Mouse (Mus musculus) left cerebral cortex, adult 2 months (tissue): ENCODE results near the gene Nup210. TPM values are rescaled to one million over a fixed set of nuclear protein-coding genes. Genes with fewer than 3 reads are reported as not detected.
A peak's percentile ranks its signal among the peaks of the same experiment; 100 is the strongest.
"Not testable (repeated sequence)": the region's sequence is repeated elsewhere in the genome, so short reads cannot be mapped to it uniquely, and the experiment has no call there.

ENCODE experiments used
- DNase-seq, 2 experiments: peaks; one replicate each; pipeline ENCODE4 v3.0.0; 2021 to 2022; ENCODE audit warnings: low spot score in 2 of 2, mixed read lengths in 1 of 2; ENCODE audit errors: extremely low spot score in 1 of 2
- H3K27ac ChIP-seq: fragments of 200-600 bp; 2 replicates; pipeline ENCODE4 v1.8.1; 2022
- H3K4me3 ChIP-seq: fragments of 200-600 bp; 2 replicates; pipeline ENCODE4 v1.8.1; 2022
- CTCF ChIP-seq: fragments of 200-600 bp; IDR thresholded peaks from 2 replicates; pipeline ENCODE4 v1.8.1; 2022; ENCODE audit warnings: antibody characterized with exemption, mild to moderate bottlenecking, moderate library complexity
- intact Hi-C: fragments of 180-260 bp; cut with DNase I; formaldehyde crosslinking; loops from one replicate; pipeline ENCODE4 v1.15.1; 2025
- total RNA-seq, 2 experiments: library from RNA; stranded (reverse); gene quantifications; 2 replicates each; pipeline ENCODE4 v1.2.3; 2021

The Nup210 gene
- total RNA-seq, 2 experiments from 2014 or later, result 23.5 to 24.5 TPM

DNA sequence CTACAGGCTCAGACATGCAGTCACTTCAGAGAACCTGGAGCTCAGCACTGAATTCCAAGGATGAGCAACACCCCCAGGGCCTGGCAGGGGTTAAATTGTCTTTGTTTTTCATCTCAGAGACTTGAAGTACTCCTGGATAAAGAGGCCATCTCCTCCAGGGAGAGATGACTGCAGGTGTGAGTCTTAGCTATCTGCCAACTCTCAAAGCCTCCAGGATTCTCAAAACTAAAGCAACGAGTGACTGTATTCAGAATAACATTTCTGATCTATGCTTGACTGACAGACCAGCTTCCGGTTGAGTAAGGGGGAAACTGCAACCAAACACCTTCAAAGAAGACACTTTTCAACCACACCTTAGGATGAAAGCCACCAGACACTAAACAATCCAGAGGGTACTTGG, 1.9 kb downstream of the Nup210 start:
- intact Hi-C loops, result loop anchor here (5.0 kb wide), 1 partner anchor 127 kb away; the partner anchor contains the start of gene Iqsec1
- Histone ChIP-seq H3K27ac (no peak overlapping the region), H3K4me3 (no peak overlapping the region)
- DNase-seq, result no peak
- no peak for TF ChIP-seq CTCF

DNA sequence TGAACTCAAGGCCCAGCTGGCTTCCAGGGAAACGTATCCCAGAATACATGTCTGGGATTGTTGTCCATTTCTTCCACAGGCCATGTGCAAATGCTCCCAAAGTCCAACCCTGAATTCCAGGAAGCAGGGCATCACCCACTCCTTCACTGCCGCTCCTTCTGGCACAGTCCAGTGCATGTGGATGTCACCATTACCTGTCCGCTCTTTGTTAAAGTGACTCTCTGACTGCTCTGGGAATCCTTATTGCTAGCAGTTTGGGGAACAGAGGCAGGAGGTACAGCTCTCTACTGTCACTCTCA, 4.7 kb downstream of the Nup210 start:
- DNase-seq, result no peak
- Histone ChIP-seq H3K27ac (no peak overlapping the region), H3K4me3 (no peak overlapping the region)
- no peak for TF ChIP-seq CTCF
- intact Hi-C loops, result no loop called here

DNA sequence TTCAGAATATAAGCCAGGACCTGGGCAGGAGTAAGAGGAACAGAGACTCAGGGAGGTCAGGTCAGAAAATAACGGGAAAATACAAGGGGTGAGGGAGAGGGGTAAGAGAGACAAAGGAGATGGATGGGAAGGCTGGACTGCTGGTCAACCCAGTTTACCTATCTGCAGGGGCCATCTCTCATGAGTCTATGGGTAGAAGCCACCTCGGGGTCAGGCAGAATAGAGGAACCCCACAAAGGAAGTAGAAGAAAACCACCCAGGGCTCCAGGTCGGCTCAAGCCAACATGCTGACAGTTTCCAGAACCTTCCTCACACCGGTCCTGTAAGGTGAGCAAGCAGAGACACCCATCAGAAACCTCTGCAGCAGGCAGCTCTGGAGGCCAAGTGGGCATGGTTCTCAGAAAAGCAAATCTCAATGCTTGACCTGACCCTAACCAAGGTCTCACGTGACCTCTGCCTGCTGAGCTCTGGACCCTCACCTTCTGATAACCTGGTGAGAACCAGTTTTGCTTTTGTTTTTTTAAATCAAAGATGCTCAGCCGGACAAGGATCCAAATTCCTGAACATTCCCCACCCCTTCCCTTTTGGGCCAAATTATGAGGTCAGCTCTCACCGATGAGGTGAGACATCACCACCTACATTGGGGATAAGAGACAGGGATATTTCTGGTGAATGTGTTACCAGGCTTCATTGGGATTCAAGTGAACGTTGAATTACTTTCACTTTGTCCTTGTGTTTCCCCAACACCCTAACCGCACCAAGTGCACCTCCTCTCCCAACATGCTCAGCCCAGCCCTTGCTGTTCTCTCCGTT, 5.3 kb downstream of the Nup210 start:
- DNase-seq, result no peak
- intact Hi-C loops, result no loop called here
- H3K4me3 ChIP-seq, result no peak overlapping the region
- no peak for TF ChIP-seq CTCF
- no peak overlapping the region for H3K27ac ChIP-seq

DNA sequence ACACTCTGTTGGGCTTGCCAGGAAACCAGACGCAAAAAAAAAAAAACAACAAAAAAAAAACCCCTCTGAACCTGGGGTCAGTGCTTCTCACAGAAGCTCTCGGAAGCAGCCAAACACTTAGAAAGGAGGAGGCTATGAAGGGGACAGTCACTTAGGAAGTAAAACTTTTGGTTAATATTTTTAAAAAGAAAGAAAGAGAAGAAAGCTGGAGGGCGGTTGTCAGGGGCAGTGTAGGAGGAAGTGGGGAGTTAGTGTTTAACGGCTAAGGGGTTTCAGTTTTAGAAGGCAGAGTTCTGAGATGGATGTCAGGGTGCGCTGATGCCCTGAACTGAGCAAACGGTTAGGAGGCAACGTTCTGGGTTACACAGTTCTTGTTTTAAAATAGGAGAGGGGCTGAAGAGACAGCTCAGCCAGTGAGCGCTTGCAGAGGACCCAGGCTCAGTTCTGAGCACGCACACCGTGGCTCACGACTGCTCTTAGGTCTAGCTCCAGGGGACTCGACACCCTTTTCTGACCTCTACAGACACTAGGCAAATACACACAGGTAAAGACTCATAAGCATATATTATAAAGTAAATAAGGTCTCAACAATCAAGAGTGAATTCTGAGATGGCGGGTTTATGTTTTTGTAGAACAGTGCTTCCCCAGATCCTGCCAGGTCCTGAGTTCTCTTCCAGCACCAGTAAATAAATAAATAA, 6.2 kb downstream of the Nup210 start:
- TF ChIP-seq CTCF, result no peak
- no peak for DNase-seq
- Histone ChIP-seq H3K4me3 (no peak overlapping the region), H3K27ac (no peak overlapping the region)
- intact Hi-C loops, result no loop called here

DNA sequence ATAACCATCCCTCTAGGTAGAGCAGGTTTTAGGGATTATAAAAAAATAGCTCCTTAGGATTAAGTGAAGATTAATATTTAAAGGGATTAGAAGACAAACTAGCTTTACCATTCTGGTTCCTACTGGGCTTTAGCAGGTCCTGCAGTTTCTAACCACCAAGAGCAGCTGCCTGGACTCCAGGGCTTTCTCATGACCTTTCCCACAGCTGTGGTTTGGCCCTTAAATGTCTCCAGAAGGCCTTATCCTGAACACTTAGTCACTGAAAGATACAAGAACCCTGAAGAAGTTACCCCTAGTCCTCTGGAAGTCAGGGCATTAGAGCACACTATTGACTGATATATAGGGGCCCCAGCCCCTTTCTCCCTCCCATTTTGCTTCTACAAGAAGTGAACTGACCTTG, 7.1 kb downstream of the Nup210 start:
- no peak for DNase-seq
- TF ChIP-seq CTCF, result no peak
- intact Hi-C loops, result no loop called here
- no peak overlapping the region for H3K4me3 ChIP-seq
- H3K27ac ChIP-seq, result no peak overlapping the region

DNA sequence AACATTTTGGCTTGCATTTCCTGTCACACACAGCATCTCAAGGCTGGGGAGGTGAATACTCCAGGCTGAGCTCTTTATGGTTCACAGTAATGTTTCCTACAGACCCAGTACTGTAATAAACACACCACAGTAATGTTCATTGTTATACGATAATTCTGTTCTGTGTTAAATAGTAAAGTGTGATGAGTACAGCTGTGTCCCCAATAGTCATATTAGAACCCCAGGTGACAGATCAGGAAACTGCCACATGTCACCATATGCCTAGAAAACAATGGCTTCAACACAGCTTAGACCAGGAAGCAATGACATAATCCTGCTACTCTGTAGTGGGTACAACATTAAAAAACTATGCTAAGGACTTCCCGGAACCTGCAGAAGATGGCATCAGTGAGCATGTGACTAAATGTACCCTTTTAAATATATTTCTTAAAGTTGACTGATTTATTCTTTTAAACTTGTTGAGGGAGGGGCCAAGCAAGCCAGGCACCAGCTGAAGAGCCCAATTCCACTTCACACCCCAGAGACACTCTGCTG, 7.6 kb downstream of the Nup210 start:
- TF ChIP-seq CTCF, result no peak
- Histone ChIP-seq H3K4me3 (no peak overlapping the region), H3K27ac (no peak overlapping the region)
- intact Hi-C loops, result no loop called here
- DNase-seq, result no peak

DNA sequence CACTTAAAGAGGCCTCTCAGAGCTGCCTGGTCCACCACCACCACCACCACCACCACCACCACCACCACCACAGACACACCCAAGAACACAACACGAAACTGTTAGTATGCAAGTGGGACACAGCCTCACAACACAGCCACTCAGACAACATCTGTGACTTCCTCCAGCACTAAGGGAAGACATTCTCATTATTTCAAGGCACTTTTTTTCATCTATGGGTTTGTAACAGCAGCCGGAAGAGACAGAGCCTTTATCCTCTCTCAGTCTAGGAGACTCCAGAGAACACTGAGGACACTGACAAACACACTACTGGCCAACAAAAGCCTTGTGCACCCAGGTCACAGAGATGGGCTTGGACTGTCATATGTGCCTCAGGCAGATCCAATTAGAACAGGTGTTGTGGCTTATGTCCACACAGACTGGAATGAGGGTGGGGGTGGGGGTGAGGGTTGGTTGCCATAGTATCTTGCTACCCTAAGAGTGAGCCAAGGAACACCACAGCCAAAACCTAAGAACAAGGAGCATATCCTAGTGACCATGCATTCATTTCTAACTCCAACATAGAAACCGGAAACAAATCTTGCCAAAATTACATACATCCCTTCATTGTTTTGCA, 8.2 kb downstream of the Nup210 start:
- no peak for TF ChIP-seq CTCF
- no peak for DNase-seq
- intact Hi-C loops, result no loop called here
- Histone ChIP-seq H3K27ac (no peak overlapping the region), H3K4me3 (no peak overlapping the region)

DNA sequence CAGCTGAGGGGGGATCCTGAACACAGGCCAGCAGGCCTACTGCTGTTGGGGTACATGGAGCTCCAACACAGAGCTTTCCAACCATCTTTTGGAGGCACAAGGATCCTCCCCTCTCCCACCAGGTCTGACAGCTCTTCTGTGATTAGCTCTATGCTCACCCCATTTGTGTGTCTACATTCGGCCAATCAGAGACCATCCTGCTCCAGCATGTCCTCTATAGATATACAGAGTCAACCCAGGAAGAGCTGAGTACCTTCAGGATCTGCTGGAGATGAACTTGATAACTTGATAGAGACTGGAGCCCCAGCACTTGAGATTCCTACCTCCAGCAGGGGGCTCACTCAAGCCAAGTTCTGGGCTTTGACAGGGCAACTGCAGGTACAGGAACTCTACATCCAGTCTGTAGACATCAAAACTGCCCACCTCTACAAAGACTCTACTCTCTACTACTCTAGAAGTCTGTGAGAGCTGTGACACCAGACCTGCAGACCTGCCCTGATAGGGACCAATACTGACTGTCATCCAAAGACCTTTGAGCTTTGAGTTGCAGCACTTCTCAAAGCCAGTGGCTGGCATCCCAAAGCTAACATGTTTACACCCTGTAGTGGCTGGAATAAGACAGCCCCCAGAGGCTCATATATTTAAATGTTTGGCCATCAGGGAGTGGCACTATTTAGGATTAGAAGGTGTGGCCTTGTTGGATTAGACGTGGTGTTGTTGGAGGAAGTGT, 11.1 kb downstream of the Nup210 start:
- Histone ChIP-seq H3K27ac (no peak overlapping the region), H3K4me3 (no peak overlapping the region)
- intact Hi-C loops, result no loop called here
- TF ChIP-seq CTCF, result peak; percentile 35
- DNase-seq, result no peak

DNA sequence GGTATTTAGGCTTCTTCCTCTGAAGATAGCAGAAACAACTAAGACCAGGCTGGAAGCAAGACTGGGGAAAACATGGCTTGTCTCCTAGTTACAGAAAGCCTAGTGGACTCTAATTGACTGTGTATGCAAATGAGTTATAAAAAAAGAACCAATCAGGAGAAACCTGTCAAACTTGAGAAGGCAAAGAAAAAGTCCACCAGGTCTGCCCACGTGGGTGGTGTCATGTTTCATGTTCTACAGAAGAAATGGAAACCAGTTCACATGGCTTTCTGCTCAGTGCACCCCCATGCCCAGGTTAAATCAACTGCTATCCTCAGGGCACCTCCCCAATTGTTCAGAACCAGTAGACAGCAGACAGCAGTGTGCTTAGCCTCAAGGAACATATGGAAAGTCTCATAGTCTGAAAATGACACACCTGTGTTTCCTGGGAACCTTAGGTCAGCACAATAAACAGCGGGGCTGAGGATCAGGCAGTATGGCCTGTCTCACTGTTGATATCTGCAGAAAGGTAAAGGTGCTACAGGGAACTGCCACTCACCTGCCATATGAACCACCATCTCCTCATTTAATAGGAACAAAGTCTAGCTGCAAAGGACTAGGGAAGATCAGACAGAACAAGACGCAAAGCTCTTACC, 11.7 kb downstream of the Nup210 start:
- intact Hi-C loops, result no loop called here
- DNase-seq, result no peak

DNA sequence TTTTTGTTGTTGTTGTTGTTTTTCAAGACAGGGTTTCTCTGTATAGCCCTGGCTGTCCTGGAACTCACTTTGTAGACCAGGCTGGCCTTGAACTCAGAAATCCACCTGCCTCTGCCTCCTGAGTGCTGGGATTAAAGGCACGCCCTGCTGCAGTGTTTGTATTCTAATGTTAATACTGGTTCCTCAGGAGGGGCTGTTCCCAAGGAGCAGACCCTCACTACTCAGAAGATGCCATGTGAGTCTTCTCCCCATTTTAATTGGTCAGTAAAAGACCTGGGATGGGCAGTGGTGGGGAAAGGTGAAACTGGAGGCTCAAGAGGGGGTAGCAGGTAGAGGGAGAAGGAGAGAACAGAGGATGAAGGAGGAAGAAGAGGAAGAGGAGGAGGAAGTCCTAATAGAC, 13.2 kb downstream of the Nup210 start:
- DNase-seq, intact Hi-C loops: not testable (repeated sequence)

More for the DNA sequence above, 11.7 kb downstream of the Nup210 start:
- Histone ChIP-seq H3K27ac (no peak overlapping the region), H3K4me3 (no peak overlapping the region)
- TF ChIP-seq CTCF, result no peak

DNA sequence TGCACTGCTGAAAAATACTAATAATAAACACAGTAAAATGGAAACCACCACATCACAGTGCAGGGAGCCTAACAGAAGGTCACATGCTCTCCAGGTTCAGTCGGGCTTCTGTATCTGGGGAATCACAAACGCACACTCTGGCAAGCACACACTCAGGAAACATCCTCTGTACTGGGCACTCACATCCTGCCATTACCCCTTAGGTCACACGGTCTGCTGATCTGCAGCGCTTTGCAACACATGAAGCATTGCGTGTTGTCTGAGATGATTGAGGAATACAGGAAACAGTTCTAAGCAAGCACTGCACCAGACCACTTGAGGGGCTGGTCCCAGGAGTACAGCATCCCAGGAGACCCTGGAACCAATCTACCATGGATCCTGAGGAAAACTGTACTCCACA, 16.0 kb downstream of the Nup210 start:
- no peak for TF ChIP-seq CTCF
- H3K4me3 ChIP-seq, result no peak overlapping the region
- DNase-seq, result no peak
- intact Hi-C loops, result no loop called here
- no peak overlapping the region for H3K27ac ChIP-seq

More for the DNA sequence above, 13.2 kb downstream of the Nup210 start:
- not testable (repeated sequence) for H3K4me3 ChIP-seq, H3K27ac ChIP-seq
